Mouse (Mus musculus): Measurements from ENCODE around the gene Rgp1. TPM values are rescaled to one million over a fixed set of nuclear protein-coding genes. Genes with fewer than 3 reads are reported as not detected.

Gene Rgp1
- polyA plus RNA-seq, 2 experiments = 33.3 to 81.9 TPM

GRCm38 (mm10) chr4:43598200-43598599, 19.7 kb downstream of the Rgp1 start:
- WGBS = 84% methylated on average over 4 of the region's 4 CpGs
- Histone ChIP-seq H3K27ac (replicated peaks; ENCODE audit: low read depth, low read length) (no peak overlapping the region), H3K4me1 (ENCODE audit: control insufficient read depth, insufficient read depth, low read length) (no peaks in the 10 kb centered on the region), H3K4me2 (replicated peaks; ENCODE audit: low read depth, low read length, severe bottlenecking) (no peak overlapping the region), H3K36me3 (ENCODE audit: control insufficient read depth, insufficient read depth, low read length) (no peaks in the 10 kb centered on the region), H3K4me3 (replicated peaks; ENCODE audit: low read length) (no peak overlapping the region), H3K9me3 (ENCODE audit: control insufficient read depth, low read length) (no peaks in the 10 kb centered on the region), H3K27me3 (ENCODE audit: control insufficient read depth, insufficient read depth, low read length) (no peaks in the 10 kb centered on the region), H3K9ac (ENCODE audit: low read depth, low read length, severe bottlenecking) (no peak overlapping the region)
- no peak for TF ChIP-seq POLR2A (IDR thresholded peaks at IDR 0.05; ENCODE audit: borderline replicate concordance, extremely low read depth, insufficient read depth, insufficient read length)
- no peak for DNase-seq (ENCODE audit: low spot score)
- ATAC-seq (ENCODE audit: low FRiP score, low read depth) = no peak

GRCm38 (mm10) chr4:43598650-43599380, 20.3 kb downstream of the Rgp1 start:
- H3K4me2 ChIP-seq (replicated peaks; ENCODE audit: low read depth, low read length, severe bottlenecking) = no peak overlapping the region
- H3K4me3 ChIP-seq (replicated peaks; ENCODE audit: low read length) = no peak overlapping the region
- WGBS = 79% methylated on average over 7 of the region's 7 CpGs
- no peak overlapping the region for H3K27ac ChIP-seq (replicated peaks; ENCODE audit: low read depth, low read length)
- no peaks in the 10 kb centered on the region for H3K4me1 ChIP-seq (ENCODE audit: control insufficient read depth, insufficient read depth, low read length)
- H3K9ac ChIP-seq (ENCODE audit: low read depth, low read length, severe bottlenecking) = no peak overlapping the region
- H3K27me3 ChIP-seq (ENCODE audit: control insufficient read depth, insufficient read depth, low read length) = no peaks in the 10 kb centered on the region
- H3K36me3 ChIP-seq (ENCODE audit: control insufficient read depth, insufficient read depth, low read length) = no peaks in the 10 kb centered on the region
- ATAC-seq (ENCODE audit: low FRiP score, low read depth) (no peak), DNase-seq (ENCODE audit: low spot score) (no peak)
- no peaks in the 10 kb centered on the region for H3K9me3 ChIP-seq (ENCODE audit: control insufficient read depth, low read length)
- no peak for TF ChIP-seq POLR2A (IDR thresholded peaks at IDR 0.05; ENCODE audit: borderline replicate concordance, extremely low read depth, insufficient read depth, insufficient read length)

- Histone ChIP-seq H3K9me3 (ENCODE audit: control insufficient read depth, low read length) (no peaks in the 10 kb centered on the region), H3K27me3 (ENCODE audit: control insufficient read depth, insufficient read depth, low read length) (no peaks in the 10 kb centered on the region), H3K4me3 (replicated peaks; ENCODE audit: low read length) (no peak overlapping the region), H3K27ac (replicated peaks; ENCODE audit: low read depth, low read length) (no peak overlapping the region), H3K4me2 (replicated peaks; ENCODE audit: low read depth, low read length, severe bottlenecking) (no peak overlapping the region), H3K4me1 (ENCODE audit: control insufficient read depth, insufficient read depth, low read length) (no peaks in the 10 kb centered on the region), H3K9ac (ENCODE audit: low read depth, low read length, severe bottlenecking) (no peak overlapping the region), H3K36me3 (ENCODE audit: control insufficient read depth, insufficient read depth, low read length) (no peaks in the 10 kb centered on the region)
- TF ChIP-seq POLR2A (IDR thresholded peaks at IDR 0.05; ENCODE audit: borderline replicate concordance, extremely low read depth, insufficient read depth, insufficient read length) = no peak
- 76% methylated on average over 9 of the region's 9 CpGs for WGBS
- ATAC-seq (ENCODE audit: low FRiP score, low read depth) = no peak
- no peak for DNase-seq (ENCODE audit: low spot score)
These were observed 21.9 kb downstream of the Rgp1 start for GRCm38 (mm10) chr4:43600195-43600934.

- 75% methylated on average over 3 of the region's 3 CpGs for WGBS
- no peak overlapping the region for H3K4me3 ChIP-seq (replicated peaks; ENCODE audit: low read length)
- H3K4me2 ChIP-seq (replicated peaks; ENCODE audit: low read depth, low read length, severe bottlenecking) = no peak overlapping the region
- ATAC-seq (ENCODE audit: low FRiP score, low read depth) (no peak), DNase-seq (ENCODE audit: low spot score) (no peak)
- H3K4me1 ChIP-seq (ENCODE audit: control insufficient read depth, insufficient read depth, low read length) = no peaks in the 10 kb centered on the region
- no peaks in the 10 kb centered on the region for H3K36me3 ChIP-seq (ENCODE audit: control insufficient read depth, insufficient read depth, low read length)
- TF ChIP-seq POLR2A (IDR thresholded peaks at IDR 0.05; ENCODE audit: borderline replicate concordance, extremely low read depth, insufficient read depth, insufficient read length) = no peak
- H3K27ac ChIP-seq (replicated peaks; ENCODE audit: low read depth, low read length) = no peak overlapping the region
- no peak overlapping the region for H3K9ac ChIP-seq (ENCODE audit: low read depth, low read length, severe bottlenecking)
- no peaks in the 10 kb centered on the region for H3K27me3 ChIP-seq (ENCODE audit: control insufficient read depth, insufficient read depth, low read length)
- H3K9me3 ChIP-seq (ENCODE audit: control insufficient read depth, low read length) = no peaks in the 10 kb centered on the region
These were observed 25.6 kb downstream of the Rgp1 start for GRCm38 (mm10) chr4:43604099-43604498.

- DNase-seq (ENCODE audit: low spot score) (no peak), ATAC-seq (ENCODE audit: low FRiP score, low read depth) (no peak)
- Histone ChIP-seq H3K9ac (ENCODE audit: low read depth, low read length, severe bottlenecking) (no peak overlapping the region), H3K4me3 (replicated peaks; ENCODE audit: low read length) (no peak overlapping the region), H3K9me3 (ENCODE audit: control insufficient read depth, low read length) (no peaks in the 10 kb centered on the region), H3K36me3 (ENCODE audit: control insufficient read depth, insufficient read depth, low read length) (no peaks in the 10 kb centered on the region), H3K27ac (replicated peaks; ENCODE audit: low read depth, low read length) (no peak overlapping the region), H3K27me3 (ENCODE audit: control insufficient read depth, insufficient read depth, low read length) (no peaks in the 10 kb centered on the region), H3K4me1 (ENCODE audit: control insufficient read depth, insufficient read depth, low read length) (no peaks in the 10 kb centered on the region), H3K4me2 (replicated peaks; ENCODE audit: low read depth, low read length, severe bottlenecking) (no peak overlapping the region)
- WGBS = 74% methylated on average over 9 of the region's 9 CpGs
- TF ChIP-seq POLR2A (IDR thresholded peaks at IDR 0.05; ENCODE audit: borderline replicate concordance, extremely low read depth, insufficient read depth, insufficient read length) = no peak
These were observed 26.5 kb downstream of the Rgp1 start for GRCm38 (mm10) chr4:43604751-43605685.
